Mouse (Mus musculus) right cerebral cortex, postnatal 36 days (tissue): ENCODE data around the gene Hspb11.

Experiments
- DNase-seq, 2 experiments: peaks; one replicate each; pipeline ENCODE4 v3.0.0; 2022; ENCODE audit warnings: low spot score in 2 of 2, mixed read lengths in 1 of 2

The Hspb11 gene

GRCm38 (mm10) chr4:107313690-107314478, 60.5 kb downstream of the Hspb11 start, which contains the start of gene Yipf1:
TSS of gene Yipf1 (plus strand) at chr4:107314363.
- DNase-seq, result peak; percentile 85

- DNase-seq, result no peak
These were observed 61.0 kb downstream of the Hspb11 start for GRCm38 (mm10) chr4:107314479-107314805.

GRCm38 (mm10) chr4:107318646-107319045, 65.3 kb downstream of the Hspb11 start:
- no peak for DNase-seq

- DNase-seq, result no peak
These were observed 67.6 kb downstream of the Hspb11 start for GRCm38 (mm10) chr4:107321041-107321440.

GRCm38 (mm10) chr4:107323113-107323512, 69.7 kb downstream of the Hspb11 start:
- no peak for DNase-seq

GRCm38 (mm10) chr4:107328530-107328929, 75.1 kb downstream of the Hspb11 start:
- no peak for DNase-seq
